Mouse (Mus musculus) heart, embryonic 12.5 days (tissue): ENCODE measurements around the gene Car8. TPM values are rescaled to one million over a fixed set of nuclear protein-coding genes. Genes with fewer than 3 reads are reported as not detected.
"Not testable (repeated sequence)": the region's sequence is repeated elsewhere in the genome, so short reads cannot be mapped to it uniquely, and the experiment has no call there.

Experiments used
- ATAC-seq: fragments of 200-750 bp; cut with Nextera tagmentation; 2 replicates; pipeline ENCODE4 v1.8.0; 2017; ENCODE audit warnings: moderate TSS enrichment, moderate library complexity; ENCODE audit not compliant: insufficient number of reproducible peaks, low FRiP score
- H3K27ac ChIP-seq: fragments of 300-500 bp; sonication (generic); 2 replicates; pipeline ENCODE4 v1.5.1; 2016; ENCODE audit warnings: mild to moderate bottlenecking, moderate library complexity; ENCODE audit not compliant: poor library complexity, severe bottlenecking
- H3K27me3 ChIP-seq: fragments of 300-500 bp; sonication (generic); replicated peaks from 2 replicates; pipeline ENCODE4 v1.6.1; 2016; ENCODE audit warnings: mild to moderate bottlenecking, moderate library complexity
- H3K36me3 ChIP-seq: fragments of 300-500 bp; sonication (generic); 2 replicates; pipeline ENCODE4 v1.6.1; 2016; ENCODE audit warnings: mild to moderate bottlenecking, moderate library complexity
- H3K4me1 ChIP-seq: fragments of 300-500 bp; sonication (generic); replicated peaks from 2 replicates; pipeline ENCODE4 v1.6.1; 2016; ENCODE audit warnings: mild to moderate bottlenecking
- H3K4me2 ChIP-seq: fragments of 300-500 bp; sonication (generic); 2 replicates; pipeline ENCODE4 v1.6.1; 2016; ENCODE audit warnings: mild to moderate bottlenecking, moderate library complexity
- H3K4me3 ChIP-seq: fragments of 300-500 bp; sonication (generic); 2 replicates; pipeline ENCODE4 v1.5.1; 2016; ENCODE audit warnings: mild to moderate bottlenecking
- H3K9ac ChIP-seq: fragments of 300-500 bp; sonication (generic); 2 replicates; pipeline ENCODE4 v1.6.1; 2016; ENCODE audit warnings: mild to moderate bottlenecking, moderate library complexity
- H3K9me3 ChIP-seq: fragments of 300-500 bp; sonication (generic); replicated peaks from 2 replicates; pipeline ENCODE4 v1.6.1; 2016; ENCODE audit warnings: mild to moderate bottlenecking, moderate library complexity
- WGBS: fragments of 180-500 bp; shearing (Covaris S2); methylation state at CpG from one replicate; pipeline ENCODE4 v1.1.7; 2016; 5-methylcytosine and 5-hydroxymethylcytosine counted together
- polyA plus RNA-seq: library from polyadenylated mRNA; unstranded; fragments of >200 nt; fragmentation: Nextera tagmentation; extraction: Ambion mirVana; gene quantifications from 2 replicates; pipeline ENCODE4 v1.2.1, GENCODE M21; 2016

Gene Car8
- polyA plus RNA-seq, 1 experiment from 2014 or later = 8.7 TPM

- no peaks in the 10 kb centered on the region for H3K9me3 ChIP-seq
- no peak overlapping the region for H3K4me2 ChIP-seq
- H3K36me3 ChIP-seq = no peaks in the 10 kb centered on the region
- no peak overlapping the region for H3K27ac ChIP-seq
- WGBS = 71% methylated on average over 1 of the region's 1 CpGs
- no peaks in the 10 kb centered on the region for H3K27me3 ChIP-seq
- H3K4me3 ChIP-seq = no peak overlapping the region
- H3K4me1 ChIP-seq = peaks cover 34% of the 10 kb centered on the region
- ATAC-seq = no peak
- no peak overlapping the region for H3K9ac ChIP-seq
Measured at GRCm38 (mm10) chr4:8203367-8203766, 35.5 kb downstream of the Car8 start.

- ATAC-seq = no peak
- H3K27me3 ChIP-seq = no peaks in the 10 kb centered on the region
- 77% methylated on average over 2 of the region's 2 CpGs for whole genome bisulfite sequencing
Measured at GRCm38 (mm10) chr4:8201631-8202030, 37.2 kb downstream of the Car8 start.

GRCm38 (mm10) chr4:8200081-8200480, 38.8 kb downstream of the Car8 start:
- Histone ChIP-seq H3K36me3 (no peaks in the 10 kb centered on the region), H3K9me3 (no peaks in the 10 kb centered on the region), H3K27ac (peak overlapping the region; percentile 52; the same call in 1 of the 2 replicates), H3K27me3 (no peaks in the 10 kb centered on the region), H3K4me3 (no peak overlapping the region), H3K4me2 (no peak overlapping the region), H3K4me1 (peaks cover 28% of the 10 kb centered on the region), H3K9ac (no peak overlapping the region)
- ATAC-seq = peak; percentile 91
- whole genome bisulfite sequencing = 18% methylated on average over 5 of the region's 5 CpGs

More at GRCm38 (mm10) chr4:8201631-8202030, 37.2 kb downstream of the Car8 start:
- no peak overlapping the region for H3K4me3 ChIP-seq
- H3K36me3 ChIP-seq = no peaks in the 10 kb centered on the region
- H3K27ac ChIP-seq = no peak overlapping the region
- H3K9ac ChIP-seq = no peak overlapping the region
- peaks cover 32% of the 10 kb centered on the region for H3K4me1 ChIP-seq
- no peaks in the 10 kb centered on the region for H3K9me3 ChIP-seq
- no peak overlapping the region for H3K4me2 ChIP-seq

GRCm38 (mm10) chr4:8198033-8198432, 40.8 kb downstream of the Car8 start:
- Histone ChIP-seq H3K9me3 (no peaks in the 10 kb centered on the region), H3K4me3 (no peak overlapping the region), H3K27ac (no peak overlapping the region), H3K4me1 (peaks cover 26% of the 10 kb centered on the region), H3K9ac (no peak overlapping the region), H3K36me3 (no peaks in the 10 kb centered on the region), H3K4me2 (no peak overlapping the region), H3K27me3 (no peaks in the 10 kb centered on the region)
- ATAC-seq = peak; percentile 51; the same call in 1 of the 2 replicates
- 56% methylated on average over 5 of the region's 5 CpGs for WGBS

- ATAC-seq = no peak
Measured at GRCm38 (mm10) chr4:8190441-8190840, 48.4 kb downstream of the Car8 start.

GRCm38 (mm10) chr4:8186921-8187687, 51.7 kb downstream of the Car8 start:
- no peak overlapping the region for H3K4me3 ChIP-seq
- H3K9me3 ChIP-seq = peaks cover 9% of the 10 kb centered on the region; the same call in 1 of the 2 replicates
- H3K4me1 ChIP-seq = no peaks in the 10 kb centered on the region
- H3K27ac ChIP-seq = no peak overlapping the region
- no peaks in the 10 kb centered on the region for H3K27me3 ChIP-seq
- 77% methylated on average over 8 of the region's 8 CpGs for WGBS
- ATAC-seq = no peak
- no peak overlapping the region for H3K9ac ChIP-seq
- H3K4me2 ChIP-seq = no peak overlapping the region
- no peaks in the 10 kb centered on the region for H3K36me3 ChIP-seq

More at GRCm38 (mm10) chr4:8190441-8190840, 48.4 kb downstream of the Car8 start:
- Histone ChIP-seq H3K4me2 (no peak overlapping the region), H3K9ac (no peak overlapping the region), H3K36me3 (no peaks in the 10 kb centered on the region), H3K9me3 (peaks cover 9% of the 10 kb centered on the region; the same call in 1 of the 2 replicates), H3K27ac (no peak overlapping the region), H3K4me3 (no peak overlapping the region), H3K27me3 (no peaks in the 10 kb centered on the region), H3K4me1 (no peaks in the 10 kb centered on the region)
- WGBS = 68% methylated on average over 4 of the region's 4 CpGs

- H3K27ac ChIP-seq = no peak overlapping the region
- H3K4me3 ChIP-seq = no peak overlapping the region
- H3K36me3 ChIP-seq = no peaks in the 10 kb centered on the region
- H3K4me1 ChIP-seq = no peaks in the 10 kb centered on the region
- H3K9ac ChIP-seq = no peak overlapping the region
- H3K9me3 ChIP-seq = no peaks in the 10 kb centered on the region
- H3K27me3 ChIP-seq = no peaks in the 10 kb centered on the region
- ATAC-seq = no peak
- 58% methylated on average over 4 of the region's 4 CpGs for WGBS
- no peak overlapping the region for H3K4me2 ChIP-seq
Measured at GRCm38 (mm10) chr4:8180576-8180975, 58.3 kb downstream of the Car8 start.

- no peaks in the 10 kb centered on the region for H3K27me3 ChIP-seq
Measured at GRCm38 (mm10) chr4:8154589-8155198, 84.1 kb downstream of the Car8 start.

GRCm38 (mm10) chr4:8153926-8154325, 84.9 kb downstream of the Car8 start:
- H3K36me3 ChIP-seq, H3K4me3 ChIP-seq, H3K27me3 ChIP-seq, H3K9me3 ChIP-seq, H3K9ac ChIP-seq, ATAC-seq, H3K4me1 ChIP-seq, H3K27ac ChIP-seq, H3K4me2 ChIP-seq: not testable (repeated sequence)
- WGBS = 86% methylated on average over 5 of the region's 5 CpGs

More at GRCm38 (mm10) chr4:8154589-8155198, 84.1 kb downstream of the Car8 start:
- Histone ChIP-seq H3K4me1 (no peaks in the 10 kb centered on the region), H3K36me3 (no peaks in the 10 kb centered on the region), H3K4me2 (no peak overlapping the region), H3K4me3 (no peak overlapping the region), H3K9ac (no peak overlapping the region), H3K27ac (no peak overlapping the region), H3K9me3 (no peaks in the 10 kb centered on the region)
- WGBS = 71% methylated on average over 6 of the region's 6 CpGs
- no peak for ATAC-seq

- Histone ChIP-seq H3K27me3 (no peaks in the 10 kb centered on the region), H3K9me3 (no peaks in the 10 kb centered on the region), H3K4me1 (no peaks in the 10 kb centered on the region), H3K36me3 (no peaks in the 10 kb centered on the region), H3K27ac (no peak overlapping the region), H3K4me2 (no peak overlapping the region), H3K9ac (no peak overlapping the region), H3K4me3 (no peak overlapping the region)
- 78% methylated on average over 2 of the region's 2 CpGs for WGBS
- ATAC-seq = no peak
Measured at GRCm38 (mm10) chr4:8137403-8137802, 101.4 kb downstream of the Car8 start.

- ATAC-seq = no peak
- no peak overlapping the region for H3K9ac ChIP-seq
- WGBS = 82% methylated on average over 2 of the region's 2 CpGs
- H3K4me2 ChIP-seq = no peak overlapping the region
- no peaks in the 10 kb centered on the region for H3K4me1 ChIP-seq
- H3K4me3 ChIP-seq = no peak overlapping the region
- H3K27me3 ChIP-seq = no peaks in the 10 kb centered on the region
- no peaks in the 10 kb centered on the region for H3K36me3 ChIP-seq
- H3K9me3 ChIP-seq = no peaks in the 10 kb centered on the region
- H3K27ac ChIP-seq = no peak overlapping the region
Measured at GRCm38 (mm10) chr4:8132024-8132423, 106.8 kb downstream of the Car8 start.
